Mouse (Mus musculus) CD4-positive, CD25-positive, alpha-beta regulatory T cell, adult 2 months (primary cell): ENCODE results near the gene Tial1.
A peak's percentile ranks its signal among the peaks of the same experiment; 100 is the strongest.

Source experiments
- DNase-seq: peaks from one replicate; pipeline ENCODE4 v3.0.0-alpha.2; 2012; ENCODE audit warnings: low read depth, low spot score

Tial1 gene

DNA sequence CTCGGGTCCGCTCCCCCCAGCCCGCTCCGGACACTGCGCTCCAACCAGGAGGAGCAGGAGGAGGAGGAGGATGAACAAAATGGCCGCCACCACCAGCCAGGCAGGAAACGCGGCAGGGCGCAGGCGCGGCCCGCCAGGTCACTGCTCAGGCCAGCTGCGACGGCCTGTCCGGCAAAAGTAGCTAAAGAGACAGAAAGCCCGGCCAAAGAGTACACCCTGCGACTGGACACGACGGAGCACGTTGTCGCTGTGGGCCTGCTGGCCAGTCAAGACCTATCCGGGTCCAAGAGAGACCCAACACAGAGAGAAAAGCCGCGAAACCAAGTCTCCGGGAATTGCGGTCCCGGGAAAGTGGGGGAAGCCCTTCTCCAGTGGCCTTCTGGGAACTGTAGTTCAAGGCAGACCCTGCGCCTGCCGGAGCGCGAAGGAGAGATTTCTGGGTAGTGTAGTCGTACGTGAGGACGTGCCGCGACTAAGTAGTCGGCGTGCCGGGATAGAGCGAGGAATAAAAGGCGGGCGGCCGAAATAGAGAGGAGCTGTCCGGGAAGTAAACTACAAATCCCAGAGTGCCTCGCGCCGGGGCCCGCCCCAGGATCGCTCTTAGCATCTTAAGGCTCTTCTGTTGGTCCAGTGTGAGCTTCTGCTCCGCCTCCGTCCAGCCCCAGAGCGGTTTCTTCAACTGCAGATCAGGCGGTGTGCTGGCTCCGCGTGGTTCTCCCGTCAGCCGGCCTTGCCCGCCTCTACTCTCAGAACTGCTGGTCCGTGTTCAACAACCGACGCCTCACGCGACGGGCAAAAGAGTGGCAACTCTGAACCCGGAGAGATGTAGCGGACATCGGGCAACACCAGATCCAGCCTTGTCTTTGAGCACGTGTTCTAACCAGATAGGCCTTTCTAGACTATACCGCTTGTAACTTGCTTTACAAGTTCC is at the start of gene Tial1:
Gene Tial1, minus strand, starts transcription at position 433 of the 931 bp plus-strand sequence.
- DNase-seq: peak; percentile 97

DNA sequence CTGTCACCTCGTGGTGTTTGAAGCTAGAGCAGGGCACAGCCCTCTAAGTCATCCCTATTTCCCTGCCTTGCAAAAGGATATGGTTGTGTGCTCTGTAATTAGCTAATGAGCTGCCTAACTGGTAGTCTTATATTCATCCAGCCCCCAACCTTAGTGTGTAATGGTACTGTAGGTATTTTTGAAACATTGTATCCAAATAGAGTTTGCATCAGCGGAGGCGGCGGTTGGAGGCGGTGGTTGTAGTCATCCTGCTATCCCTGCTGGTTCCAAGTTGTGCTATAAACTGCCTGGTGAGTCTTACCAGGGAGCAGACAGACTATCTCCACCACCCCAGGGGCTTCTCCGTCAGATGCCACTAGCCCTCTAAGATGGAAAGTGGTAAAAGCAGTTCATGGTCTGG is 42.6 kb upstream of the Tial1 start:
- no peak for DNase-seq

DNA sequence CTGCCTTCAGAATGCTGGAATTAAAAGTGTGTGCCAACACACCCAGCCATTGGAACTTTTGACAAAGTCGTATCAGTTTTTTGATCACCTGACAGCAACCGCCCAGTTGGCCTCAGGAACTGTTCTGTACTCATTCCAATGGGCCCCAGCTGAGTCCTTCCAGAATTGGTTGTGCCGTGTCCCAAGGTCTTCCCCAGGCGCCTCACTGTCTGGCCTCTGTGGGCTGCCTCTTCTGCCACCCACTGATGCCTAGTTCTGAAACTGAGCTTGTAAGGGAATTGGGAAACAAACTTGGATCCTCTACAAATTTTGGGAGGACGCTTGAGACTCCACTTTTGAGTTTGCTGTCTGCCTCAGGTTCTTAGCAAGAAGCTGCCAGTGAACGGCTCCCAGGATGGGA is 38.3 kb upstream of the Tial1 start:
- no peak for DNase-seq

DNA sequence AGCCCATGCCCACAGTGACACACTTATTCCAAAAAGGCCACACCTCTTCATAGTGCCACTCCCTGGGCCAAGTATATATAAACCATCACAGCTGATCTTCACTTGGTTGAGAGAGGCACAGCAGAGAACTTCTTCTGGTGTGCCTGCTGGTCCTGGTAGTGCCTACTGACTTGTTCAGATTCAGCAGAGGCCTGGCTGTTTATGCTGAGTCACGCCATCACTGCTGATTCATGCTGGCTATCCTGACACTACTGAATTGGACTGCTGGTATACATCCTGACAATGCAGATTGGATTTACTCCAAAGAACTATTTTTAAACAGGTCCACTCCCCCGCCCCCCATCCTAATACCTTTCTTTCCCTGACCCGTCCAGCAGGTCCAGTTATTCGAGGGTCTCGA is 33.0 kb upstream of the Tial1 start:
- DNase-seq: no peak

DNA sequence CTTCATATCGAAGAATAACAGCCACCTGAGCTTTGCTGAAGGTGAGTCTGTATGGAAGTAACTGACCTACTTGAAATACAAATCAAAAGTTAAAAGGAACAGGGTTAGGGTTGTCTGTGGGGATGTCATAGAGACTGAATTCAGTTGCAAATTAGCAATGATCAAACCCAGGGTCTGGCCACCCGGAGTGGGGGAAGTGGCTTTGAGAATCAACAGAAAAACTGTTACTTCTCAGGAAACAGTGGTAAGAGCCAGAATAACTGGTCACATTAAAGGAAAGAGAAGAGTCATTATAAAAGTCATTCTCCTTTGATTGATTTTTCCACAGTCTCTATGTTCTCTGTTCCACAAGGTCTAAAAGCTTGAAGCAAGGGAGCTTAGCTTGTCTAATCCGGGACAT is 27.5 kb upstream of the Tial1 start:
- DNase-seq: no peak

DNA sequence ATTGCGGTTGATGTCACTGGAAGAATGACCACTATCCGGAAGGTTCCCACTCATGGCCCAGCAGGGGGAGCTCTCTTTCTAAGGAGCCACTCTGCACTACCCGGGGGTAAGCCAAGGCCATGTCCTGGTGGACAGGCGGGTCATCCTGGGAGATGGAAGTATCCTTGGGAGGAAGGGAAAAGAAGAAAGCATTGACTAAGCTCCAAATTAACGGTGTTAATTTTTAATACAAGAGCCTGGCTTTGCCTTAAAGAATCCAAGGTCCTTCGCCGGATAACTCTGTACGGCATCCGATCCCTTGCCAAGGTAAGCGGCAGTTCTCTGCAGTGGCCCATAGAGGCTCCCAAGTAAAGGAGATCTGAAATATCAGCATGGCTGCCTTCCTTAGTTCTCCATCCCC is 12.8 kb upstream of the Tial1 start:
- DNase-seq: peak; percentile 52

DNA sequence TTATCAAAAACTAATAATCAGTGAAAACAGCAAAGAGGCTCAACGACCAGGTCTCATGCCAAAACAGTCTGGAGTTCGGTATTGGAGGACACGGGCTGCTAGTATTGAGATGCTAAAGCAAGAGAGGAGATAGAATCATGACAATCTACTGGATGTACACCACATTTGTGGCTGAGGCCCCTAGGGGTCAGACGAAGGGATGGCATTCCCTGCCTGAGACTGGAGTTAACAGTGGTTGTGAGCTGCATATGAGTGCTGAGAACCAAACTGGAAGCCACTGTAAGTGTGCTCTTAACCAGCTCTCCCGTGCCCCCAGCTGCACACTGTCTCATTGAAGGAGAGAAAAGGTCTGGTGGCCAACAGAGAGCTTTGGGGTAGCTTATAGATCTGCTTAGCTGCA is 889 bp upstream of the Tial1 start:
- DNase-seq: peak; percentile 45

DNA sequence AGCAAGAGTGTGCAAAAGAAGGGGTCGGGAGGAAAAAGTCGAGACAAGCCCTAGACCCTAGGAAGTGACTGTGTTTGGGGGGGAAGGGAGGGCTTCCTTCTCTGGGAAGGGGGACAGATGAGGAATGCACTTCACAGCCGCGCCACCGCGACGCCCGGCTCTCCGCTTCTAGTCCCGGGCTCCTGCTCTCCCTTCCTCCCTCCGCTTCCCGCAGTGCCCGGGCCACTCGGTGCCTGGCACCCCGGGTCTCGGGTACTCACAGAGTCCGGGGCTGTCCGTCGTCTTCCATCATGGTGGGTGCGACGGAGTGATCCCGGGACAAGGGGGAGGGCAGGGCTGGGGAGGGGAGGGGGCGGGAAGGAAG is 670 bp downstream of the Tial1 start:
- DNase-seq: peak; percentile 53

DNA sequence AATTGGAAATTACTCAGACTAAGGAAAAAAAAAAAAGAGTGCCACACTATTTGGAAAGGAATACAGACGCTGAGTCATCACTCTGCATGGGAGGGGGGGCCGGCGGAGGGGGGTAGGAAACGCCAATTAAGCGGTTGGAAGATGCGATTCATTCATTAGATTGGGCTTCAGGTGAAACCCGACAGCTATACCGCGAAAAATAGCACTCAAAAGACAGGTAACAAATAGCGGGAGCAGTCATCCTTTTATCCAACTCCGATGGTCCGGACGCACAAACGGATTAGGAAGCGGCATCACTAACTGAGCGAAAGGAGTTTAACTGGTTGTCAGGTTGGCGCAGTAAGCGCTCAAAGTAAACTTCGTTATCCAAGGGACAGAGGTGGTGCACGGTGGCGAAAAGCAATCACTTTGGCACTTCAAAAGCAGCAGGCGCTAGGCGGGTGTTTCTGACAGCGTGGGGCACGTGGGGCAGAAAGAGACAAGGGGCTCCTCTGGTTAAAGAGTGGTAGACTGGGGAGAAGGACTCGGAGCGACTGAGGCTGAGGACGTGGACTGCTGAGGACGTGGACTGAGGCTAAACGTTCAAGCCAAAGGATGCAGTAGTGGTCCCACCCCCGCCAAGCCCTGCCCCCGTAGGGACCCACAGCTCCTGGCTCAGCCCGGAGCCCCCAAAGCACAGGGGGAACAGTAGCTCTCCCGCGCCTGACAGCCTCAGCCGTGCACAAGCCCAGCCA is 1.2 kb downstream of the Tial1 start:
- DNase-seq: peak; percentile 59

DNA sequence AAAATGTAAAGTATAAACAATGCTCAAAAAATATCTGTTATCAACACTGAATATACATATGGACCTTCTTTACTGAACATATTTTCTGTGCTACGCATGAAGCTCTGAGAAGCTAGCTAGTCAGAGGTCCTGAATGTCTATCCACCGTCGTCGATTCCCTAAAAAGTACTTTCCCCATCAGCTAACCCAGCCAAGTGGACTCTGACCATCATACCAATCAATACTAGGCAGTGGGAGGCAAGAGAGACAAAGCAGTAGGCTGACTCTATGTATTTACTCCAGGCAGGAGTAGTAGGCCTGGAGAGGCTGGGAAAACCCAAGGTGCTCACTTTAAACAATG is 1.8 kb downstream of the Tial1 start:
- no peak for DNase-seq

DNA sequence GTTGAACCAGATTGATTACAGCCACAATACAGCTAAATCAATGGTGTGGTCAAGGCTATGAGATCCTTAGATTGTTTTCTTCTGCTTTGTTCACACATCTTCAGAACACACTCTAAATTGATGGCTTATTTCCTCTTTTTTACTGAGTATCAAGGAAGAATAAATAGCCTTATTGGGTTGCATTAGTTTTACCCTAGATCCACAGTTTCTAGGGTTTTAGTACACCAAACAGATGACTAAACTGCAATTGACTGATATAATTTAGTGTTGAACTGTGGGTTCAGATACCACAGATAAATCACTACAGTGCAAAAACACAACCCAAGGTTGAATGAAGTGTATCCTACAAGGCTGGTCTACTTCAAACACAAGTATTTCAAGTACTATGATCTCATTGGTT is 3.5 kb downstream of the Tial1 start:
- DNase-seq: no peak

DNA sequence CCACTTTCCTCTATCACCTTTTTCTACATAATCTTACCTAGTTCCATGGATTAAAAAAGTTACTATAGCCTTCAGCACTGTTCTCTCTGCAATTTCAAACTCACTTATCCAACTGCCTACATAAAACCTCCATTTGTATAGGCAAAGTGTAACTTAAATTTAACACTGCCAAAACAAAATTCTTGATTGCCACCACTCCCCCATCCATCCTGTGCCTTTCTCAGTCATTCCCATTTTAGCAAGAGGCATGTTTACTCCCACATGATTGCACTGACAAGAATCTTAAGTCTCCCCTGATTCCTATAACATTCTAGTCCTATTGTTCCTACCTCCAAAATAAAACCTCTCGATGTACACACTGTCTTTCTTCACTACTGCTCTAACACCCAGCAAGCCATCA is 8.8 kb downstream of the Tial1 start:
- DNase-seq: no peak

DNA sequence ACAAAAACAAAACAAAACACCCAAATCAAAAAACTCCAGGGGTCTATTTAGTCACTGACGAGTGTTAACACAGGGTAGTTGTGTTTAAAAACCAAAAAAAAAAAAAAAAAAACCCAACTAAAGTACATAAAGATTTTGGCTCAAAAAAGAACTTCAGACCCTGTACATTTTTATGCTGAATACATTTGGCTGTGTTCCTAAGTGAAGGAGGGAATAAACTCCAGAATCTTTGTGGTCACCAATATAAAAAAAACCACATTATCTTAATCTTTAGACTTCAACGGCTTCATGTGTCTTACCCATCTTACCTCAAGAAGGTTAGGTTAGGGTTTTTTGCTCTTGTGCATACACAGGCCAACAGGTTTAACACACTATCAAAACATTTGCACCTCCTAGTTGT is 20.9 kb downstream of the Tial1 start:
- DNase-seq: no peak

DNA sequence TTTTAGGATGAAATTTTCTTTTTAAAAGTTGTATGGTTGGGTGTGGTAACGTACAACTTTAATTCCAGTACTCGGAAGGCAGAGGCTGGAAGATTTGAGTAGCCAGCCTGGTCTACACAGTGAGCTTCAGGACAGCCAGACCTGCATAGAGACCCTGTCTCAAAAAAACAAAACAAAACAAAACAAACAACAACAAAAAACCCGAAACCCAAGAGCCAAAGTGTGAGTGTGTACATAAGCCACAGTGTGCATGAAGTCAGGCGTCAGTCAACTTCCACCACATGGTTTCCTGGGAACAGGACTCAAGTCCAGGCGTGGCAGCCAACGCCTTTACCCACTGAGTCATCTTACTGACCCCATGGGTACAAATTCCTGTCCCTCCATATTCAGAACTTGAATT is 22.3 kb downstream of the Tial1 start:
- no peak for DNase-seq

DNA sequence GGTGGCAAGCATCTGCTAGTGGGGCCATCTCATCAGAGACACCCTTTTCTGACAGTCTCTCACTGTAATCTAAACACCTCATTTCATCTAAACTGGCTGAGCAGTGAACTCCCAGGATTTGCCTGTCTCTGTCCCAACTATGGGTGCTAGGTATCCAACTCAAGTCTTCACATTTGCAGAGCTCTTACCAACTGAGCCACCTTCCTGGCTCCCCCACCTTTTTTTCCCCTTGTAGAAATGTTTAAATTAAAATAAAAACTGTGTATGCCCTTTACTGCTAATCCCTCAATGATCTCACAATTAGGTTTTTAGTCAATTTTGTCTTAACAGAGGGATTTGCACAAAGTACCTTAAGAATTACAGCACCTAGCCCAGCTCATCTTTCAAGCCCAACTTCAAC is 23.4 kb downstream of the Tial1 start:
- DNase-seq: no peak

DNA sequence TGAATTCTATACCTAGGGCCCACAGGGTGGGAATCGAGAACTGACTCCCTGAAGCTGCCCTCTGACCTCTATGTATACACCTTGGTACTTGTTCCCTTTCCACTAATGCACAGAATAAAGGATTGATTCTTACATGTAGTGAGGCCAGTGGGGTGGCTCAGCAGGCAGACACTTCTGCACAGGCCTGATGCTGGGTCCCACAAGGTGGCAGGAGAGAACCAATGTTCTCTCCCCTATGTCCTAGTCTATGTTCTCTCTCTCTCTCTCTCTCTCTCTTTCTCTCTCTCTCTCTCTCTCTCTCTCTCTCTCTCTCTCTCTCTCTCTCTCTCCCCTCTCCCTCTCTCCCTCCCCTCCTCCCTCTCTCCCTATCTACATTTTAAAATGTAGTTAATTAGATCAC is 28.3 kb downstream of the Tial1 start:
- DNase-seq: peak; percentile 55

DNA sequence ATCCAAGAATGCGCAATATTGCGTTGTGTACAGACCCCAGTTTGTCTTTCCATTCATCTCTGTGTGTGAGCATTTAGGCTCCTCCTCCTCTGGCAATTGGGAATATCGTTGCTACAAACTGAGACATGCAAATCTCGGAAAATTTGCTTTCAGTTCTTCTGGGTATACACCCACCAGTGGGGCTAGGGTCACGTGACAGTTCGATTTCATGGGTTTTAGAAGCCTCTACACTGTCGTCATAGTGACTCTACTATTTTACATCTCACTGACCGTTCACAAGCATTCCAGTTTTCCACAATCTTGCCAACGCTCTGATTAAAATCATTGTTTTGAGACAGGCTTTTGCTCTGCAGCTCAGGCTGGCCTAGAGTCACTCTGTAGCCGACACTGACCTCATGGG is 28.9 kb downstream of the Tial1 start:
- no peak for DNase-seq

DNA sequence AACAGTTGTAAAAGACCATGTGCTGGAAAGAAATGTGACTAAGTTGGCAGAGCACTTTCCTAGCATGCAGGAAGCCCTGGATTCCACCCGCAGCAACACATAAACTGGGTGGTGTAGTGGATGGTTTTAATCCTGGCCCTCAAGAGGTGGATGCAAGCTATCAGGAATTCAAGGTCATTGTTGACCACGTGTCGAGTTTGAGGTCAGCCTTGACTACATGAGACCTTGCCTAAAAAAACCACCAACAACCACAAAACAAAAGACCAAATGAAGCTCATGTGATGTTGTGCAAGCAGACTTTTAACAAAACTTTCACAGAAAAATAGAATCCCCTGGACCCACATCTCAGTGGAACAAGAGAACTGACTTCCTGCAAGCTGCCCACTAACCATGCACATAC is 39.0 kb downstream of the Tial1 start:
- DNase-seq: no peak

DNA sequence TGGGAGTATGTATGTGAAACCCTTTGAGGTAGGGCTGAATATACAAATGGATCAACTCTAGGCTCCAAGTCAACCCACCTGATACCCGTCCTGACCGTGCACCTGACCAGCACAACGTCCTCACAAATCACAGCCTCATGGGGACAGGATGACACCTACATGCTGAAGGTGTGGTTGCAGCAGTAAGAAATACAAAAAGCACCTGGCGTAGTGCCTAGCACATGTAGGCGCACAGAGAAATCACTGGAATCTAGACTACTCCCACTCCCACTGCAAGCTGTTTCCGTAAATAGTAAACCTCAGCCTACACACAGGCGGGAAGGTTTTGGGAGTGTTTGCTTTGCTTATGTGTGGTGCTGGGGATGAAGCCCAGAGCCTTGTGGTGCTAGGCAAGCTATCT is 39.8 kb downstream of the Tial1 start:
- DNase-seq: no peak

DNA sequence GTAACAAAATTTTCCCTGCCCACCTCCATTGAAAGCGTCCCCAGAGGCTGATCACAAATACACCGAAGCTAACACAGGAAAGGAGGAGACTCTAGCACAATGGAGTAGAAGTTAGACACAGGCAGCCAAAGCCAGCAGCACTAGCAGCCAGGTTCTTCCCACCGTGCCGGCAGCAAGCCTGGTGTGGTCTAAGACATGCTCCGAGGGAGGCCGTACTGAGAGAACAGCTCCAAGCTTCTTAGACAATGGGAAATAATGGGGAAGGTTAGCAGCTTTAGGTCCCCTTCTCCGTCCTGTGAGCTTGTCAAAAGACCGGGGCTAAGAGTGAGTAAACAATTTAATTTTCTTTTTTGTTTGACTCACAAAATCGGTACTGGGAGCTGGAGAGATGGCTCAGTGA is 41.8 kb downstream of the Tial1 start:
- DNase-seq: no peak

DNA sequence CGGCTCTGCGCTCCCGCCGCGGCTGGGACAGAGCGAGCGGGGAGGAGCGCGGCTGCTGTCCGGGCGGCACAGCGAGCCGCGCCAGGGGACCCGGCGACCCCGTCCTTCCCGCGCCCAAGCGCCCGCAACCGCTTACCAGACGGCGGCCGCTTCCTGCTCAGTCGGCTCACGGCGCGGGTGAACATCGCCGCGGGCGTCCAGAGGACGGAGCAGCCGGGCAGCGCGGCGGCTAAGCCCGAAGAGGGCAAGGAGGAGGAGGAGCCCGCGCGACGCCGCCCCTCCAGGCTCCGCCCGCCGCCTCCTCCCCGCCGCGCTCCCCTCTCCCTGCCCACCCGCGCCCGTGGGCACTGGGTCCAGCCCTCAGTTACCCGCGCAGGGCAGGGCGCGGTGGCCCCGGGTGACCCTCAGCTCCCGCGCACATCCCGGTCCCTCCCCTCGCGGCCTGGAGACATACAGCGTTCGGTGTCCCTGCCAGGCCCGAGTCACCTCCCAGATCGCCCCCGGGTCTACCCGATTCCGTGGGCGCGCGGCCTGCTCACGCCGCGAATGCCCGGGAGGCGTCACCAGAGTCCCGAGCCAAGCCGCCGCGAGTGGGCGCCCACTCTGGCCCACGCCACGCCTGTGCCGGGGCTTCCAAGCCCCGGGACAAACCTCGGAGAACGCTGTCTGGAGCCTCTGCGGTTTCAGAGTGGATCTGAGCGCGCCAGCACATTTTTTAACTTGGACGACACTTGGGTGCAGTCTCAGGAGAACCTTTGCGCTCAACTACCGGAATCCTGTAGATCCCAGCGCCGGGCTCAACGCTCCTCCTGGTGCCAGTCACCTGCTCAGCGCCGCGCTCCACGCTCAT is 43.4 kb downstream of the Tial1 start, which contains the start of gene Rgs10:
Gene Rgs10, minus strand, starts transcription at position 829 of the 850 bp plus-strand sequence.
- peak; percentile 64 for DNase-seq
